12 mouse cellular contexts compared by ENCODE assay signal in genomic region chr11:95609924-95610323, GRCm38 (mm10). TPM values are rescaled to one million over a fixed set of nuclear protein-coding genes. Genes with fewer than 3 reads are reported as not detected.
DNase-seq lines count a peak whose midpoint lies in the region; ATAC-seq lines count a peak whose summit lies in the region.
"Had no signal": no experiment of that assay in that cellular context is flagged by ENCODE, and none has a peak within 500 bp of the region (broad histone marks: within the 10 kb centered on the region; RNA-seq: fewer than 3 reads in every experiment).

No protein-coding gene starts in this region.

- H3K4me1 ChIP-seq in heart, embryonic 13.5 days = peaks cover 9% of the 10 kb centered on the region
- H3K4me1 ChIP-seq in embryonic facial prominence, embryonic 10.5 days = peaks cover 48% of the 10 kb centered on the region
- H3K4me1 ChIP-seq in hindbrain, embryonic 13.5 days (replicated peaks) = peaks cover 20% of the 10 kb centered on the region
- H3K4me1 ChIP-seq in midbrain, embryonic 13.5 days (replicated peaks) = peaks cover 20% of the 10 kb centered on the region

- intact Hi-C loops in heart, postnatal 14 days (cut with DNase I) = no loop called here

- H3K4me2 ChIP-seq in heart, embryonic 13.5 days = peak overlapping the region; percentile 71
- H3K4me2 ChIP-seq in hindbrain, embryonic 13.5 days = peak overlapping the region; percentile 44
- peak overlapping the region; percentile 44 for H3K4me2 ChIP-seq in midbrain, embryonic 13.5 days (replicated peaks)

- H3K27me3 ChIP-seq in heart, embryonic 13.5 days (replicated peaks) = peaks cover 30% of the 10 kb centered on the region
- peaks cover 50% of the 10 kb centered on the region for H3K27me3 ChIP-seq in embryonic facial prominence, embryonic 10.5 days (replicated peaks; ENCODE audit: low read depth, poor library complexity, severe bottlenecking)
- peaks cover 9% of the 10 kb centered on the region; the same call in 1 of the 2 replicates for H3K27me3 ChIP-seq in hindbrain, embryonic 13.5 days
- no peaks in the 10 kb centered on the region for H3K27me3 ChIP-seq in midbrain, embryonic 13.5 days

- H3K4me3 ChIP-seq in heart, embryonic 13.5 days = peak overlapping the region; percentile 46
- peak overlapping the region; percentile 34 for H3K4me3 ChIP-seq in embryonic facial prominence, embryonic 10.5 days
- peak overlapping the region; percentile 7 for H3K4me3 ChIP-seq in hindbrain, embryonic 13.5 days
- peak overlapping the region; percentile 17 for H3K4me3 ChIP-seq in midbrain, embryonic 13.5 days (replicated peaks)

- no peaks in the 10 kb centered on the region for H3K36me3 ChIP-seq in heart, embryonic 13.5 days
- H3K36me3 ChIP-seq in embryonic facial prominence, embryonic 10.5 days (replicated peaks) = no peaks in the 10 kb centered on the region
- no peaks in the 10 kb centered on the region for H3K36me3 ChIP-seq in hindbrain, embryonic 13.5 days
- H3K36me3 ChIP-seq in midbrain, embryonic 13.5 days = no peaks in the 10 kb centered on the region

- peak overlapping the region; percentile 61 for H3K9ac ChIP-seq in heart, embryonic 13.5 days
- no peak overlapping the region for H3K9ac ChIP-seq in hindbrain, embryonic 13.5 days
- 0 out of 2 replicates have a peak overlapping the region, but pooled peaks have one; percentile 12 for H3K9ac ChIP-seq in midbrain, embryonic 13.5 days (replicated peaks)

- no peaks in the 10 kb centered on the region for H3K9me3 ChIP-seq in heart, embryonic 13.5 days
- no peaks in the 10 kb centered on the region for H3K9me3 ChIP-seq in embryonic facial prominence, embryonic 10.5 days
- no peaks in the 10 kb centered on the region for H3K9me3 ChIP-seq in hindbrain, embryonic 13.5 days
- no peaks in the 10 kb centered on the region for H3K9me3 ChIP-seq in midbrain, embryonic 13.5 days

- 33% methylated on average over 8 of the region's 8 CpGs for WGBS in heart, embryonic 13.5 days
- 42% methylated on average over 8 of the region's 8 CpGs for WGBS in embryonic facial prominence, embryonic 10.5 days
- WGBS in hindbrain, embryonic 13.5 days = 56% methylated on average over 8 of the region's 8 CpGs
- 51% methylated on average over 8 of the region's 8 CpGs for WGBS in midbrain, embryonic 13.5 days

- no peak for ATAC-seq in heart, embryonic 13.5 days (ENCODE audit: extremely low read depth, insufficient number of reproducible peaks, low FRiP score, low TSS enrichment)
- ATAC-seq in hindbrain, embryonic 13.5 days (ENCODE audit: low FRiP score) = no peak
- ATAC-seq in midbrain, embryonic 13.5 days = no peak; the same call in 1 of the 2 replicates

- no peak for DNase-seq in heart, postnatal 14 days
- DNase-seq in embryonic facial prominence, embryonic 10.5 days (ENCODE audit: low spot score) = no peak
- no peak for DNase-seq in ovary, postnatal 10 days (ENCODE audit: low spot score)
- DNase-seq in cerebellum, postnatal 25 days = no peak
- DNase-seq in yolk sac, embryonic 10.5 days (ENCODE audit: low spot score) = no peak
- DNase-seq: cerebellum, postnatal 10 days; gastrocnemius, postnatal 10 days; left cerebral cortex, postnatal 4 days; thymus, postnatal 36 days had no signal

- H3K27ac ChIP-seq in heart, embryonic 13.5 days (replicated peaks) = no peak overlapping the region
- 0 out of 2 replicates have a peak overlapping the region, but pooled peaks have one; percentile 49 for H3K27ac ChIP-seq in embryonic facial prominence, embryonic 10.5 days (replicated peaks)
- no peak overlapping the region for H3K27ac ChIP-seq in hindbrain, embryonic 13.5 days
- no peak overlapping the region for H3K27ac ChIP-seq in midbrain, embryonic 13.5 days

RNA-seq across cellular contexts. Expression of gene Ngfr, which starts 22.4 kb away (rescaled TPM):
- polyA plus RNA-seq in heart, embryonic 13.5 days (2015; fragmentation: Nextera tagmentation; extraction: Ambion mirVana) = 3.3 and 4.9 TPM in 2 replicates
- total RNA-seq in heart, postnatal 14 days (2021) = 1 to 10 TPM; 1.1 to 2.0 TPM
- 21.7 and 23.5 TPM in 2 replicates for polyA plus RNA-seq in embryonic facial prominence, embryonic 10.5 days (2016; fragmentation: Nextera tagmentation; extraction: Ambion mirVana)
- polyA plus RNA-seq in hindbrain, embryonic 13.5 days (2015; fragmentation: Nextera tagmentation; extraction: Ambion mirVana) = 41.4 and 45.5 TPM in 2 replicates
- polyA plus RNA-seq in midbrain, embryonic 13.5 days (2015; fragmentation: Nextera tagmentation; extraction: Ambion mirVana) = 13.8 and 17.2 TPM in 2 replicates

RNA-seq across cellular contexts. Expression of gene Phb, which starts 56.8 kb away (rescaled TPM):
- polyA plus RNA-seq in heart, embryonic 13.5 days (2015; fragmentation: Nextera tagmentation; extraction: Ambion mirVana) = 241 and 267 TPM in 2 replicates
- 100 to 1,000 TPM; 338 to 341 TPM for total RNA-seq in heart, postnatal 14 days (2021)
- 309 and 312 TPM in 2 replicates for polyA plus RNA-seq in embryonic facial prominence, embryonic 10.5 days (2016; fragmentation: Nextera tagmentation; extraction: Ambion mirVana)
- polyA plus RNA-seq in hindbrain, embryonic 13.5 days (2015; fragmentation: Nextera tagmentation; extraction: Ambion mirVana) = 175 and 186 TPM in 2 replicates
- 168 and 179 TPM in 2 replicates for polyA plus RNA-seq in midbrain, embryonic 13.5 days (2015; fragmentation: Nextera tagmentation; extraction: Ambion mirVana)
